Mouse (Mus musculus) adipose tissue, adult 10 weeks (tissue): Measurements from ENCODE around the gene Tbl1x. TPM values are rescaled to one million over a fixed set of nuclear protein-coding genes. Genes with fewer than 3 reads are reported as not detected.

Experiments
- polyA plus RNA-seq: library from polyadenylated mRNA; stranded (reverse); fragments of 350-450 nt; fragmentation: Illumina TruSeq; extraction: RNeasy Lipid Tissue Mini Kit (QIAGEN cat#74804); gene quantifications from one replicate; pipeline ENCODE4 v1.2.3, GENCODE M21; 2014; ENCODE audit warnings: low read depth, low replicate concordance

Tbl1x gene
- polyA plus RNA-seq = 68.5 TPM

GRCm38 (mm10) chrX:77510371-77511300 lies at the start of gene Tbl1x:
Tbl1x (plus strand) TSS chrX:77511013.

